Mouse (Mus musculus) limb, embryonic 14.5 days (tissue): Measurements from ENCODE around the gene Triml1. TPM values are rescaled to one million over a fixed set of nuclear protein-coding genes. Genes with fewer than 3 reads are reported as not detected.

Source experiments
- ATAC-seq: fragments of 200-750 bp; cut with Nextera tagmentation; 2 replicates; pipeline ENCODE4 v1.8.0; 2017; ENCODE audit warnings: low read depth, moderate number of reproducible peaks, moderate TSS enrichment; ENCODE audit not compliant: low FRiP score
- DNase-seq: peaks from one replicate; pipeline ENCODE4 v3.0.0-alpha.2; 2015; ENCODE audit warnings: low spot score
- H3K27ac ChIP-seq: fragments of 300-500 bp; sonication (generic); replicated peaks from 2 replicates; pipeline ENCODE4 v1.5.1; 2014; ENCODE audit warnings: low read depth, mild to moderate bottlenecking, low read length, moderate library complexity, mixed read lengths
- H3K27me3 ChIP-seq: fragments of 300-500 bp; sonication (generic); 2 replicates; pipeline ENCODE4 v1.6.1; 2014; ENCODE audit warnings: low read length, mixed read lengths; ENCODE audit not compliant: control insufficient read depth, insufficient read depth
- H3K36me3 ChIP-seq: fragments of 300-500 bp; sonication (generic); 2 replicates; pipeline ENCODE4 v1.6.1; 2014; ENCODE audit warnings: mild to moderate bottlenecking, low read length, moderate library complexity, mixed read lengths; ENCODE audit not compliant: control insufficient read depth, insufficient read depth
- H3K4me1 ChIP-seq: fragments of 300-500 bp; sonication (generic); 2 replicates; pipeline ENCODE4 v1.6.1; 2014; ENCODE audit warnings: antibody characterized with exemption, low read length, mixed read lengths; ENCODE audit not compliant: control insufficient read depth, insufficient read depth
- H3K4me2 ChIP-seq: fragments of 300-500 bp; sonication (generic); replicated peaks from 2 replicates; pipeline ENCODE4 v1.6.1; 2014; ENCODE audit warnings: low read depth, mild to moderate bottlenecking, low read length, moderate library complexity; ENCODE audit not compliant: severe bottlenecking
- H3K4me3 ChIP-seq: fragments of 300-500 bp; sonication (generic); replicated peaks from 2 replicates; pipeline ENCODE4 v1.5.1; 2014; ENCODE audit warnings: low read length
- H3K9ac ChIP-seq: fragments of 300-500 bp; sonication (generic); 2 replicates; pipeline ENCODE4 v1.6.1; 2014; ENCODE audit warnings: mild to moderate bottlenecking, low read depth, low read length, moderate library complexity; ENCODE audit not compliant: severe bottlenecking
- H3K9me3 ChIP-seq: fragments of 300-500 bp; sonication (generic); 2 replicates; pipeline ENCODE4 v1.6.1; 2016; ENCODE audit warnings: low read length; ENCODE audit not compliant: control insufficient read depth
- POLR2A ChIP-seq: fragments of 200-500 bp; IDR thresholded peaks from 2 replicates; pipeline ENCODE4 v1.8.0; 2012; ENCODE audit warnings: inconsistent platforms, mild to moderate bottlenecking, moderate library complexity, borderline replicate concordance; ENCODE audit not compliant: insufficient read depth, insufficient read length; ENCODE audit errors: extremely low read depth
- WGBS: fragments of 180-500 bp; shearing (Covaris S2); extraction: QIAGEN DNeasy Blood & Tissue Kit; methylation state at CpG from one replicate; pipeline ENCODE4 v1.1.7; 2014; 5-methylcytosine and 5-hydroxymethylcytosine counted together
- polyA plus RNA-seq, 2 experiments: library from polyadenylated mRNA; depleted of rRNA in 1 of 2; stranded (reverse) in 1 of 2; unstranded in 1 of 2; fragments of >200 nt; fragmentation: Nextera tagmentation in 1 of 2; extraction: Ambion mirVana in 1 of 2; gene quantifications; 2 replicates each; pipeline versions ENCODE4 v1.2.1 to v1.2.3; 2012 to 2014

The Triml1 gene
- polyA plus RNA-seq, 2 experiments, result not detected

DNA sequence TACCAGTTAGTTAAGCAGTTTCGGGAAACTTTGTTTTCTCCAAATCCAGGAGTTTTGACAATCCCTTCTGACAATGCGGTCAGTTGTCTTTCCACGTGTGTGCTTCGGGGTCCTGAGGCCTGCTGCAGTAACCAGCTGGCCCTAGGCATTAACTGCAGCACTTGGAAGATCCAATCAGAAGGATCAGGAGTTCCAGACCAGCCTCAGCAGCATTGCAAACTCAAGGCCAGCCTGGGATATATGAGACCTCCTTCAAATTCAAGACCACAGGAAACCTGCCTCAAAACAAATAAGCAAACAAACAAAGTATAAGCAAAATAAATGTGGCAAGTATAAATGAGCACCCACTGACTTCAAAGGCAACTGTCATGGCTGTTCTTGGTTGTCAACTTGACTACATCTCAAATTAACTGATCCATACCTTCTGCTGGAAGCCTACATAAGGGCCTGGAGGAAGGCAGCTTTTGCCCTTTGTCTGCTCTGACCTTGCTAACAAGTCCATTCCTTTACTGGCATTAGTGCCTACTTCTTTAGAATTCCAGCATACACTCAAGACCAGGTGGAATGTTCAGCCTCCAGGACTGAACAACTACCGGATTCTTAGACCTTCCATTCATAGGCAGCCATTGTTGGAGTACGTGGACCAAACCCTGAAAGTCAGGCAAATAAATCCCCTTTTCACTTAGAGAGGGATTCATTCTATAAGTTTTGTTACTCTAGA is 35.6 kb upstream of the Triml1 start:
- Histone ChIP-seq H3K27ac (no peak overlapping the region), H3K27me3 (no peaks in the 10 kb centered on the region), H3K36me3 (no peaks in the 10 kb centered on the region), H3K4me3 (no peak overlapping the region), H3K9ac (no peak overlapping the region), H3K4me1 (no peaks in the 10 kb centered on the region), H3K9me3 (no peaks in the 10 kb centered on the region; the same call in 1 of the 2 replicates), H3K4me2 (no peak overlapping the region)
- 91% methylated on average over 6 of the region's 6 CpGs for WGBS
- no peak for DNase-seq
- ATAC-seq, result no peak
- no peak for TF ChIP-seq POLR2A

DNA sequence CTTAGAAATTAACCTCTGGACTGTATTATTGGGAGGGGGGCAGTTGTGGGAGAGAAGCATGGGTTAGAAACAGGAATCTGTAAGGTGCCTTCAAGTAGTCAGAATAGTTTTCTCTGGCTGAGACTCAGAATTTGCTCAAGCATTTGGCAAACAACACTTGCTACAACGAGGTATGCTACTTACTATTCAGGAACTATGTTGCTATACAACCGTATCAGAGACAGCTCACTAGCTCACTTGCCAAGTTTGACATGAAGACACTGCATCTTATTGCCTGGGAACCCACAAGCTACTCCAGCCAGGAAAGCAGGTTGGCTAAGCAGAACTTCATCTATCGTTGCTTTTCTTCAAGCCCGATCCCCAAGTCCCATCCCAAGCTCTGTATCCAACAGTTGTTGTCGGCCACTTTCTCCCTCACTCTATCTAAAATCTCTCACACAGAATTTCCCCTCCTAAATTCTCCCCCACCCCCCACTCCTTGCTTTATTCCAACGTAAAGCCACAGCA is 28.0 kb upstream of the Triml1 start:
- Histone ChIP-seq H3K4me2 (no peak overlapping the region), H3K4me3 (no peak overlapping the region), H3K36me3 (no peaks in the 10 kb centered on the region), H3K27me3 (no peaks in the 10 kb centered on the region), H3K4me1 (no peaks in the 10 kb centered on the region), H3K9me3 (no peaks in the 10 kb centered on the region), H3K9ac (no peak overlapping the region), H3K27ac (no peak overlapping the region)
- ATAC-seq (no peak), DNase-seq (no peak)
- no peak for TF ChIP-seq POLR2A
- WGBS, result 80% methylated on average over 6 of the region's 6 CpGs

DNA sequence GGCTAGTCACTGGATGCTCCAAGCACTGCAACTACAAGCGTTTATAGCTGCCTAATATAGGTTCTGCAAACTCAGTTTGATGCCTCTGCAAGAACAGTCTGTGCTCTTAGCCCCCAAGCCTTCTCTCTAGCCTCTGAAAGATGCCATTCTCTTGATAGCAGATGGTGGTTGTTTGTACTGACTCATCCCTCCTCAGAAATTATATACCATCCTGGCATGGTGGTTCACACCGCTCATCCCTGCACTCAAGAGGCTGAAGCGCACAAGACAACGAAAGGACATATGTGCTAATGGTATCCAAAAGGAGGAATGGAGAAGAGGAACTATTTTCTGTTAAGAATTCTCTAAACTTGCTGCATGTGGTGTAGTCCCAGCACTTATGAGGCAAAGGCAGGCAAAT is 26.8 kb upstream of the Triml1 start:
- no peak overlapping the region for H3K4me2 ChIP-seq
- no peak overlapping the region for H3K4me3 ChIP-seq
- no peaks in the 10 kb centered on the region for H3K9me3 ChIP-seq
- no peak overlapping the region for H3K9ac ChIP-seq
- no peaks in the 10 kb centered on the region for H3K36me3 ChIP-seq
- H3K27ac ChIP-seq, result no peak overlapping the region
- ATAC-seq, result no peak
- H3K27me3 ChIP-seq, result no peaks in the 10 kb centered on the region
- WGBS, result 87% methylated on average over 4 of the region's 4 CpGs
- no peaks in the 10 kb centered on the region for H3K4me1 ChIP-seq
- TF ChIP-seq POLR2A, result no peak
- no peak for DNase-seq

DNA sequence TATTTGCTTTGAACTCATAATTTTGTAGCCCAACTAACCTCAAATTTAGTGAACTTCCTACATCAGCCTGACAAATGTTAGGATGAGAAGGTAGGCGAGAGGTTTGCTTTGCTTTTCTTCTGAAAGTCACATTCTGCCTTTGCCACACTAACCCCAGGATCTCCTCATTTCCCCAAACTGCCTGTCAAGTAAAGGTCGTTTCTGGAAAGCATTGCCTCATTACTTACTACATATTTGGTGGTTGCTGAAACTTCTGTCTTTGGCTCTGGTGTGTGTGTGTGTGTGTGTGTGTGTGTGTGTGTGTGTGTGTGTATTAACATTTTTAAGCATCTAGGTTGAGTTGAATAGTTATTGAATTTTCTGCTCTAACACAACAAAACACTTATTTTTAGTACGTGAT is 23.2 kb upstream of the Triml1 start:
- no peak for TF ChIP-seq POLR2A
- Histone ChIP-seq H3K4me3 (no peak overlapping the region), H3K4me1 (no peaks in the 10 kb centered on the region), H3K9me3 (no peaks in the 10 kb centered on the region), H3K9ac (no peak overlapping the region), H3K27ac (no peak overlapping the region), H3K4me2 (no peak overlapping the region), H3K27me3 (no peaks in the 10 kb centered on the region), H3K36me3 (no peaks in the 10 kb centered on the region)
- DNase-seq, result no peak
- WGBS, result 79% methylated on average over 3 of the region's 3 CpGs
- ATAC-seq, result no peak

DNA sequence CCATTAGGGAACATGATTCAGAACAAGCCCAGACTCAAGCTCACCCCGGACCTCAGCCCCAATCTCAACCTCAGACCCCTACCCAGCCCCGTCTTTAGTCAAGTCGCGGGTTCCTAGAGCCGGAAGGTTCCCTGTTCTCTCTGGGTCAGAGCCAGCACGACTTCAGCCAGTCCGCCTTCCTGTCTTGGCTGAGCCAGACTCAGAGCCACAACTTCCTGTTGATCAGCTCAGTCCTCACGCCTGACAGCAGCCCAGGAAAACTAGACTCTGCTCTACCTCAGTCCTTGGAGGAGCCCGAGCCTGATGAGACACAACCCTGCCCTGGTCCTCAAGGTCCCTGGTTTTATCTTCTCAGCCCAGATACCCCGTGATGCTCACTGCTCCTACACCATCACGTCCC is 22.0 kb upstream of the Triml1 start:
- WGBS, result 90% methylated on average over 11 of the region's 11 CpGs
- no peak for ATAC-seq
- Histone ChIP-seq H3K9me3 (no peaks in the 10 kb centered on the region), H3K36me3 (no peaks in the 10 kb centered on the region), H3K9ac (no peak overlapping the region), H3K27ac (no peak overlapping the region), H3K4me1 (no peaks in the 10 kb centered on the region), H3K4me3 (no peak overlapping the region), H3K27me3 (no peaks in the 10 kb centered on the region), H3K4me2 (no peak overlapping the region)
- DNase-seq, result no peak
- TF ChIP-seq POLR2A, result no peak
